Mouse (Mus musculus) midbrain, postnatal 0 days (tissue): ENCODE measurements around the gene Gm49318. TPM values are rescaled to one million over a fixed set of nuclear protein-coding genes. Genes with fewer than 3 reads are reported as not detected.
A peak's percentile ranks its signal among the peaks of the same experiment; 100 is the strongest.

ENCODE experiments used
- ATAC-seq: fragments of 200-750 bp; cut with Nextera tagmentation; 2 replicates; pipeline ENCODE4 v1.8.0; 2017; ENCODE audit warnings: moderate number of reproducible peaks, mild to moderate bottlenecking, moderate TSS enrichment, moderate library complexity; ENCODE audit not compliant: low FRiP score
- DNase-seq: peaks from one replicate; pipeline ENCODE4 v3.0.0-alpha.2; 2015; ENCODE audit warnings: low spot score
- H3K27ac ChIP-seq: fragments of 300-500 bp; sonication (generic); 2 replicates; pipeline ENCODE4 v1.5.1; 2014; ENCODE audit warnings: low read depth, mild to moderate bottlenecking, low read length, mixed read lengths
- H3K27me3 ChIP-seq: fragments of 300-500 bp; sonication (generic); 2 replicates; pipeline ENCODE4 v1.6.1; 2014; ENCODE audit warnings: low read length, control low read depth, mixed read lengths; ENCODE audit not compliant: insufficient read depth
- H3K36me3 ChIP-seq: fragments of 300-500 bp; sonication (generic); 2 replicates; pipeline ENCODE4 v1.6.1; 2014; ENCODE audit warnings: low read length, control low read depth, mixed read lengths; ENCODE audit not compliant: insufficient read depth
- H3K4me1 ChIP-seq: fragments of 300-500 bp; sonication (generic); 2 replicates; pipeline ENCODE4 v1.6.1; 2014; ENCODE audit warnings: mild to moderate bottlenecking, control low read depth, antibody characterized with exemption, low read length, mixed read lengths; ENCODE audit not compliant: insufficient read depth
- H3K4me2 ChIP-seq: fragments of 300-500 bp; sonication (generic); 2 replicates; pipeline ENCODE4 v1.6.1; 2014; ENCODE audit warnings: low read depth, mild to moderate bottlenecking, low read length, mixed read lengths; ENCODE audit not compliant: poor library complexity, severe bottlenecking
- H3K4me3 ChIP-seq: fragments of 300-500 bp; sonication (generic); 2 replicates; pipeline ENCODE4 v1.5.1; 2014; ENCODE audit warnings: low read depth, mild to moderate bottlenecking, low read length, moderate library complexity
- H3K9ac ChIP-seq: fragments of 300-500 bp; sonication (generic); replicated peaks from 2 replicates; pipeline ENCODE4 v1.6.1; 2014; ENCODE audit warnings: mild to moderate bottlenecking, low read length, moderate library complexity, mixed read lengths; ENCODE audit not compliant: poor library complexity, severe bottlenecking
- H3K9me3 ChIP-seq: fragments of 300-500 bp; sonication (generic); 2 replicates; pipeline ENCODE4 v1.6.1; 2016; ENCODE audit warnings: low read length, control low read depth
- CTCF ChIP-seq: IDR thresholded peaks from 2 replicates; pipeline ENCODE4 v1.5.1; 2016; ENCODE audit warnings: antibody characterized with exemption, mild to moderate bottlenecking
- WGBS: fragments of 180-500 bp; shearing (Covaris S2); extraction: QIAGEN DNeasy Blood & Tissue Kit; methylation state at CpG from one replicate; pipeline ENCODE4 v1.1.7; 2014; 5-methylcytosine and 5-hydroxymethylcytosine counted together
- polyA plus RNA-seq: library from polyadenylated mRNA; unstranded; fragments of >200 nt; fragmentation: Nextera tagmentation; extraction: Ambion mirVana; gene quantifications from 2 replicates; pipeline ENCODE4 v1.2.1, GENCODE M21; 2015
- total RNA-seq: library from RNA; depleted of rRNA; stranded (reverse); fragments of >200 nt; gene quantifications from 2 replicates; pipeline ENCODE4 v1.2.3, GENCODE M21; 2014

The Gm49318 gene
- total and polyA plus RNA-seq, 2 experiments from 2014 or later = 0.36 TPM; not detected in 1

GRCm38 (mm10) chr9:22012731-22013130 lies 58.3 kb downstream of the Gm49318 start:
- no peak overlapping the region for H3K4me2 ChIP-seq
- H3K27me3 ChIP-seq = no peaks in the 10 kb centered on the region
- ATAC-seq (no peak), DNase-seq (no peak)
- H3K27ac ChIP-seq = no peak overlapping the region
- TF ChIP-seq CTCF = no peak
- WGBS = 96% methylated on average over 12 of the region's 13 CpGs
- no peaks in the 10 kb centered on the region for H3K4me1 ChIP-seq
- H3K9me3 ChIP-seq = no peaks in the 10 kb centered on the region
- H3K36me3 ChIP-seq = peaks cover 83% of the 10 kb centered on the region
- no peak overlapping the region for H3K9ac ChIP-seq
- no peak overlapping the region for H3K4me3 ChIP-seq

DNA sequence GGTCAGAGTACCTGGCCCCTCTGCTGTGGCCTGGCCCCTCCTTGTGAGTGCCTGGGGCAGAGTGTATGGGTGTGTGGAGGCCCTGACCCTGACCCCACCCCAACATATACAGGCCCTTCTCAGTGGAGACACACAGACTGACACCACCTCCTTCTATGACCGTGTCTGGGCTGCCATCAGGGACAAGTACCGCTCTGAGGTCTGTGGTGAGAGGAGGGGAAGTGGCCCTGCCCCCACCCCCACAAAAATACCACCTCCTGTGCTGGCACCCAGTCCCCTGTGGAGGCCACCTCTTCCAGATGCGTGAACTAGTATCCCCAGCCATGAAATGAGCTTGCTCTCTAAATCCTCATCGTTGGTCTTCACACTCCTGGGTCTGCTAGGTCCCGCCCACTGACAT lies 60.0 kb downstream of the Gm49318 start:
- WGBS = 86% methylated on average over 5 of the region's 5 CpGs
- Histone ChIP-seq H3K9me3 (no peaks in the 10 kb centered on the region), H3K4me2 (no peak overlapping the region), H3K9ac (no peak overlapping the region), H3K27me3 (no peaks in the 10 kb centered on the region), H3K4me3 (no peak overlapping the region), H3K4me1 (no peaks in the 10 kb centered on the region), H3K36me3 (peaks cover 85% of the 10 kb centered on the region), H3K27ac (no peak overlapping the region)
- no peak for TF ChIP-seq CTCF
- DNase-seq (no peak), ATAC-seq (no peak)

- no peak overlapping the region for H3K4me2 ChIP-seq
- no peaks in the 10 kb centered on the region for H3K27me3 ChIP-seq
- H3K9me3 ChIP-seq = no peaks in the 10 kb centered on the region
- H3K27ac ChIP-seq = no peak overlapping the region
- WGBS = 96% methylated on average over 12 of the region's 12 CpGs
- peaks cover 11% of the 10 kb centered on the region; the same call in 1 of the 2 replicates for H3K4me1 ChIP-seq
- no peak for ATAC-seq
- TF ChIP-seq CTCF = no peak
- DNase-seq = no peak
- no peak overlapping the region for H3K9ac ChIP-seq
- H3K36me3 ChIP-seq = peaks cover 36% of the 10 kb centered on the region
- H3K4me3 ChIP-seq = no peak overlapping the region
Observed at GRCm38 (mm10) chr9:22004546-22004945, 66.5 kb downstream of the Gm49318 start.

DNA sequence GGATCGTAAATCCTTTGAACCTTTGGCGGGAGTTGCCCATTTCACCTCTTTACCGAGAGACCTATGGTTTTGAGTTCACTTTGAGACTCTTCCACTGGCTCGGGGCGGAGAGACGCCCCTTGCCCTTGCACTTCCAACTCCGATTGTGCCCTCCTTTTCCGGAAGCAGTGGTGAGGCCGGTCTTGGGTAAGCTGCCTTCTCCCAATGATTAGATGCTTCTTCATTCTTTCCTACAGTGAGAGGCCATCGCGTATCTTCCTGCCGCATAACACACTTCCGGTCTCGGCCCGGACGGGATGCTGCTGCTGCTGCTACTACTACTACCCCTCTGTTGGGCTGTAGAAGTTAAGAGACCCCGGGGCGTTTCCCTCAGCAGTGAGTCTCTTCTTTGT lies 67.9 kb downstream of the Gm49318 start:
- Histone ChIP-seq H3K9me3 (no peaks in the 10 kb centered on the region), H3K9ac (peak overlapping the region; percentile 79), H3K36me3 (peaks cover 23% of the 10 kb centered on the region), H3K27ac (peak overlapping the region; percentile 79), H3K4me3 (peak overlapping the region; percentile 70), H3K27me3 (no peaks in the 10 kb centered on the region), H3K4me2 (peak overlapping the region; percentile 69), H3K4me1 (peaks cover 11% of the 10 kb centered on the region; the same call in 1 of the 2 replicates)
- under 1% methylated on average over 18 of the region's 18 CpGs for WGBS
- DNase-seq (peak; percentile 58), ATAC-seq (peak; percentile 53)
- TF ChIP-seq CTCF = no peak

DNA sequence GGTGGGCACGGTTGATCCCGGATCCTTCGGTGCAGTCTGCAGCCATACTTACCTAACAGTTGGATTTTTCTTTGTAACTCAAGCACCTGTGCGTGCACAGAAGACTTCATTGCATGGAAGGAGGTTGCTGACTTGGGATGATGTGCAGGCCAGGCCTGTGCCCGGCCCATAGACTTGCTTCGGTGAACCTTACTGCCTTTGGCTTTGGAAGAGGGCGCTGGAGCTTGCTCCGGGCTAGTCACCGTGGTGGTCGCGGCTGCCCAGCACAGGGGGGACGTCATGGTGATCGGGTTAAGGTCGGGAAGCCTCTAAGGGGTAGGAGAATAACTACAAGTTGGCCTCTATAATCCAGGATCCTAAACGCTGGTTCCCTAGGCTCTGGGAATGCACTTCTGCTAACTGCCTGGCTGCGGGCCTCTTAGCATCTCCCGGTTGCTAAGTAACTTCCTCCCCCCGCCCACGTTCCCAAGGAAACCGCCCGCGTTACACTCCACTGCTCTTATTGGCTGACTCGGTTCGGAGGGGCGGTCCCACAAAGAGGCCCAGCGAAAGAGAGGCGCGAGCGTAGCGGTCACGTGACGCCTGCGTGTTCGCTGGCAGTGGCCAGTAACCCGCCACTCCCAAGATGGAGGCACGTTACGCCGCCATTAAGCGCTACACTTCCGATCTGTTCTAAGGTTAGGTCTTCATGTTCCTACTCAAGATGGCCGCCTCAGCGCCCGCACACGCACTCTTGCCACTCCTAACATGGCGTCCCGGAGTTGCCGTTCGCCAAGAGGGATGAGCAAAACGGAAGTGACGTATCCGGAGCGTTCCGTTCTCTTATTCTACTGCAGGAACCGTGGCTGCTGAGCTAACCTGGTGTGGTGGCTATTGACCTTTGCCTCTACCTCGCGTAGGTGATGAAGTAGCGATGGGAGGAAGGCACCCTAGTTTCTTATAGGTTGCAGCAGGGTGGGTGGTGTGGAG lies 68.6 kb downstream of the Gm49318 start, which contains the start of the genes Ccdc151 and Prkcsh:
TSS of gene Ccdc151 (minus strand) at position 441 of the 969 bp plus-strand sequence.
TSS of gene Prkcsh (plus strand) at position 613 of the 969 bp plus-strand sequence.
- peak; percentile 100 for DNase-seq
- 0 out of 2 replicates have a peak, but pooled peaks have one; percentile 15 for TF ChIP-seq CTCF
- Histone ChIP-seq H3K4me1 (peaks cover 11% of the 10 kb centered on the region; the same call in 1 of the 2 replicates), H3K9ac (peak within 1 kb of the TSS; percentile 79), H3K4me2 (peak within 1 kb of the TSS; percentile 72), H3K9me3 (no peaks in the 10 kb centered on the region), H3K4me3 (peak within 1 kb of the TSS; percentile 70), H3K27ac (peak within 1 kb of the TSS; percentile 79), H3K27me3 (no peaks in the 10 kb centered on the region), H3K36me3 (peaks cover 16% of the 10 kb centered on the region)
- ATAC-seq = peak; percentile 99
- WGBS = 5% methylated on average over 57 of the region's 57 CpGs

DNA sequence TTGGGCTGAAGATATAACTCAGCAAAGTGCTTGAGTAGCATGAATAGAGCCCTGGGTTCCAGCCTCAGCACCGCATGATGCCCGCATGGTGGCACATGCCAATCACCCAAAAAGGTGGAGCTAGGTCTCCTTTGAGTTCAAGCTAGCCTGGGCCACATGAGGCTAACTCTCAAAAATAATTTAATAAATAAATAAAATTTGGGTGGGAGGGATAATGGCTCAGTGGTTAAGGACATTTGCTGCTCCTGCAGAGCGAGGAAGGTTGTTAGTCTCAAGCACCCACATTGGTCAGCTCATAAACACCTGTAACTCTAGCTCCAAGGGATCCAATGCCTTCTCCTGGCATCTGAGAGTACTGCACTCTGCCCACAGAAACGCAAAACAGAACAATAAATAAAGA lies 69.4 kb downstream of the Gm49318 start:
- Histone ChIP-seq H3K4me2 (peak overlapping the region; percentile 72; the same call in 1 of the 2 replicates), H3K4me1 (peaks cover 11% of the 10 kb centered on the region; the same call in 1 of the 2 replicates), H3K27ac (no peak overlapping the region), H3K4me3 (peak overlapping the region; percentile 33; the same call in 1 of the 2 replicates), H3K9me3 (no peaks in the 10 kb centered on the region), H3K9ac (no peak overlapping the region), H3K36me3 (peaks cover 12% of the 10 kb centered on the region), H3K27me3 (no peaks in the 10 kb centered on the region)
- no peak for ATAC-seq
- 83% methylated on average over 4 of the region's 4 CpGs for WGBS
- no peak for DNase-seq
- TF ChIP-seq CTCF = peak; percentile 38; the same call in 1 of the 2 replicates
